Mouse (Mus musculus) embryonic fibroblast, embryonic 13.5 days (primary cell): Measurements from ENCODE around the gene Hcls1.

Experiments
- CTCF ChIP-seq: IDR thresholded peaks from 2 replicates; pipeline ENCODE4 v1.5.1; 2011; ENCODE audit warnings: mild to moderate bottlenecking, control low read depth, low read length, moderate library complexity, borderline replicate concordance; ENCODE audit not compliant: insufficient read depth
- POLR2A ChIP-seq: IDR thresholded peaks from 2 replicates; pipeline ENCODE4 v1.6.1; 2011; ENCODE audit warnings: low read depth, mild to moderate bottlenecking, control low read depth, low read length, moderate library complexity

DNA sequence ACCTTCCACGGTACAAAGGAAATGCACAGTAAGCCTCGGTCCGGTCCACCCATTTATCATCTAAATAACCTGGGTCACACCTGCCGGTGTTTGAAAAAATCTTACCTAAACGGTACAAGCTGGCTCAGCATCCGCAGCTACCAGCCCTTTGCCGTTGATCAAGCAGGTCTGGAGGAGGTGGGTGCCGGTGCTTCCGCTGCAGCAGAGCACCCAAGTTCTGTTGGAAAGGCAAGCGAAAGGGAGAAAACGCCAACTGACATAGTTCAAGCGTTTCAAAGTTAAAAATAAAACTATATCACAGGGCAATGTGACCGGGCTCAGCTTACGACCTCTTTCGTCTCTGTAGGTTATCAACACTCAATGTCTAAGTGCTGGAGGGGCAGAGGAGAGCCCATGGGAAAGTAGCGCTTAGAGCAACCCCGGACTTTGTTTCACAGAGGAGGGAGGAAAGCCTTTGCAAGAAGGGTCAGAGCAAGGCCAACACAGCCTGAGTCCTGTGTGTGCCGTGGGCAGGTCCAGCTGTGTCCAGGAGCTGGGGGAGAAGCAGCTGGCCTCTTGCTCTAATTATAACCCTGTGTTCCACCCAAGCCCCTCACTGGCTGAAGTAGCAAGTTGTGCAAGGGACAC, 55.3 kb downstream of the Hcls1 start, which contains the start of gene Fbxo40:
- TF ChIP-seq CTCF (no peak), POLR2A (no peak)
